Comparison of ENCODE assay signal across 9 mouse cellular contexts in genomic region chr17:56304718-56305117, GRCm38 (mm10). TPM values are rescaled to one million over a fixed set of nuclear protein-coding genes. Genes with fewer than 3 reads are reported as not detected.
DNase-seq lines count a peak whose midpoint lies in the region; ATAC-seq and TF ChIP-seq lines count a peak whose summit lies in the region.
"Had no signal": no experiment of that assay in that cellular context is flagged by ENCODE, and none has a peak within 500 bp of the region (broad histone marks: within the 10 kb centered on the region; RNA-seq: fewer than 3 reads in every experiment).

No protein-coding gene starts in this region.

- DNase-seq in lung, embryonic 14.5 days, result no peak
- DNase-seq in lung, postnatal 36 days, result no peak
- no peak for DNase-seq in embryonic facial prominence, embryonic 14.5 days (ENCODE audit: low spot score)
- peak; percentile 48 for DNase-seq in limb, embryonic 10.5 days (ENCODE audit: low spot score)
- no peak for DNase-seq in gastrocnemius, adult 18-20 months (ENCODE audit: low spot score)
- DNase-seq in cerebellum, postnatal 14 days, result no peak
- DNase-seq in layer of hippocampus, postnatal 25 days (ENCODE audit: extremely low spot score in 1 of 2, low spot score in 1 of 2), result no peak

- peak overlapping the region; percentile 84 for H3K4me3 ChIP-seq in lung, embryonic 14.5 days (ENCODE audit: low read depth, low read length)
- H3K4me3 ChIP-seq in embryonic facial prominence, embryonic 14.5 days (ENCODE audit: low read depth, low read length), result peak overlapping the region; percentile 76
- H3K4me3 ChIP-seq in limb, embryonic 10.5 days, result peak overlapping the region; percentile 83
- peak overlapping the region; percentile 61 for H3K4me3 ChIP-seq in neural tube, embryonic 14.5 days (ENCODE audit: low read depth, low read length)

- TF ChIP-seq CTCF in lung, embryonic 14.5 days (IDR thresholded peaks at IDR 0.05; ENCODE audit: low read depth), result no peak

- H3K9ac ChIP-seq in lung, embryonic 14.5 days, result peak overlapping the region; percentile 86
- H3K9ac ChIP-seq in embryonic facial prominence, embryonic 14.5 days (ENCODE audit: low read depth, low read length), result peak overlapping the region; percentile 77
- 0 out of 2 replicates have a peak overlapping the region, but pooled peaks have one; percentile 44 for H3K9ac ChIP-seq in neural tube, embryonic 14.5 days (replicated peaks; ENCODE audit: low read depth, low read length)

- WGBS in lung, embryonic 14.5 days, result 4% methylated on average over 11 of the region's 11 CpGs
- WGBS in embryonic facial prominence, embryonic 14.5 days, result 6% methylated on average over 11 of the region's 11 CpGs
- WGBS in limb, embryonic 10.5 days, result 10% methylated on average over 11 of the region's 11 CpGs
- 8% methylated on average over 11 of the region's 11 CpGs for WGBS in neural tube, embryonic 14.5 days

- H3K36me3 ChIP-seq in lung, embryonic 14.5 days (ENCODE audit: insufficient read depth), result peaks cover 47% of the 10 kb centered on the region
- H3K36me3 ChIP-seq in embryonic facial prominence, embryonic 14.5 days (ENCODE audit: control insufficient read depth, insufficient read depth, low read length), result peaks cover 40% of the 10 kb centered on the region
- peaks cover 52% of the 10 kb centered on the region for H3K36me3 ChIP-seq in limb, embryonic 10.5 days
- H3K36me3 ChIP-seq in neural tube, embryonic 14.5 days (ENCODE audit: control insufficient read depth, insufficient read depth, low read length), result no peaks in the 10 kb centered on the region

- H3K27me3 ChIP-seq in lung, embryonic 14.5 days (ENCODE audit: insufficient read depth, low read length), result no peaks in the 10 kb centered on the region
- H3K27me3 ChIP-seq in embryonic facial prominence, embryonic 14.5 days (replicated peaks; ENCODE audit: control insufficient read depth, insufficient read depth, low read length), result no peaks in the 10 kb centered on the region
- no peaks in the 10 kb centered on the region for H3K27me3 ChIP-seq in limb, embryonic 10.5 days (ENCODE audit: low read depth, poor library complexity, severe bottlenecking)
- H3K27me3 ChIP-seq in neural tube, embryonic 14.5 days (ENCODE audit: control insufficient read depth, insufficient read depth, low read length), result no peaks in the 10 kb centered on the region

- H3K4me2 ChIP-seq in lung, embryonic 14.5 days, result peak overlapping the region; percentile 99
- peak overlapping the region; percentile 100 for H3K4me2 ChIP-seq in embryonic facial prominence, embryonic 14.5 days (ENCODE audit: low read depth, low read length)
- H3K4me2 ChIP-seq in neural tube, embryonic 14.5 days (ENCODE audit: low read depth, low read length), result peak overlapping the region; percentile 75

- no peaks in the 10 kb centered on the region for H3K9me3 ChIP-seq in lung, embryonic 14.5 days (ENCODE audit: low read depth, low read length)
- H3K9me3 ChIP-seq in embryonic facial prominence, embryonic 14.5 days (ENCODE audit: control insufficient read depth, low read length), result no peaks in the 10 kb centered on the region
- no peaks in the 10 kb centered on the region for H3K9me3 ChIP-seq in limb, embryonic 10.5 days (replicated peaks)
- no peaks in the 10 kb centered on the region for H3K9me3 ChIP-seq in neural tube, embryonic 14.5 days (ENCODE audit: control insufficient read depth, low read length)

- H3K27ac ChIP-seq in lung, embryonic 14.5 days (ENCODE audit: low read depth), result peak overlapping the region; percentile 63
- no peak overlapping the region for H3K27ac ChIP-seq in embryonic facial prominence, embryonic 14.5 days (replicated peaks; ENCODE audit: low read depth, low read length)
- H3K27ac ChIP-seq in limb, embryonic 10.5 days, result peak overlapping the region; percentile 97
- no peak overlapping the region for H3K27ac ChIP-seq in neural tube, embryonic 14.5 days (ENCODE audit: low read depth, low read length)

- H3K4me1 ChIP-seq in lung, embryonic 14.5 days (ENCODE audit: insufficient read depth), result peaks cover 16% of the 10 kb centered on the region; the same call in 1 of the 2 replicates
- peaks cover 23% of the 10 kb centered on the region for H3K4me1 ChIP-seq in embryonic facial prominence, embryonic 14.5 days (ENCODE audit: control insufficient read depth, insufficient read depth, low read length)
- peaks cover 50% of the 10 kb centered on the region for H3K4me1 ChIP-seq in limb, embryonic 10.5 days
- H3K4me1 ChIP-seq in neural tube, embryonic 14.5 days (ENCODE audit: control insufficient read depth, insufficient read depth, low read length), result peaks cover 9% of the 10 kb centered on the region; the same call in 1 of the 2 replicates

- ATAC-seq in lung, embryonic 14.5 days (ENCODE audit: insufficient read depth), result no peak
- ATAC-seq in embryonic facial prominence, embryonic 14.5 days (ENCODE audit: low read depth), result no peak
- no peak for ATAC-seq in neural tube, embryonic 14.5 days (ENCODE audit: low read depth)

RNA-seq across cellular contexts. Expression of gene Uhrf1, which starts 1.6 kb away (rescaled TPM):
- polyA plus RNA-seq in lung, embryonic 14.5 days (2014; fragmentation: Nextera tagmentation; extraction: Ambion mirVana), result 137 and 147 TPM in 2 replicates
- polyA plus RNA-seq in embryonic facial prominence, embryonic 14.5 days (2014; fragmentation: Nextera tagmentation; extraction: Ambion mirVana), result 74.8 and 90.9 TPM in 2 replicates
- polyA plus RNA-seq in limb, embryonic 10.5 days (2016; fragmentation: Nextera tagmentation; extraction: Ambion mirVana), result 316 and 336 TPM in 2 replicates
- 5.7 and 9.4 TPM in 2 replicates for polyA plus RNA-seq in neural tube, embryonic 14.5 days (2014; fragmentation: Nextera tagmentation; extraction: Ambion mirVana)
- total RNA-seq in gastrocnemius, adult 18-20 months (2021), result under 1 TPM; 0.19 to 0.23 TPM
- 1 to 10 TPM; 1.7 to 2.0 TPM for total RNA-seq in layer of hippocampus, postnatal 25 days (2021)

RNA-seq across cellular contexts. Expression of gene Arrdc5, which starts 4.6 kb away (rescaled TPM):
- polyA plus RNA-seq in lung, embryonic 14.5 days (2014; fragmentation: Nextera tagmentation; extraction: Ambion mirVana), result not detected in 2 replicates
- not detected in 2 replicates for polyA plus RNA-seq in embryonic facial prominence, embryonic 14.5 days (2014; fragmentation: Nextera tagmentation; extraction: Ambion mirVana)
- polyA plus RNA-seq in limb, embryonic 10.5 days (2016; fragmentation: Nextera tagmentation; extraction: Ambion mirVana), result not detected in 2 replicates
- not detected in 2 replicates for polyA plus RNA-seq in neural tube, embryonic 14.5 days (2014; fragmentation: Nextera tagmentation; extraction: Ambion mirVana)
- not detected for total RNA-seq in gastrocnemius, adult 18-20 months (2021)
- not detected for total RNA-seq in layer of hippocampus, postnatal 25 days (2021)
- total RNA-seq: gastrocnemius, adult 8-10 months had no signal

RNA-seq across cellular contexts. Expression of gene Plin3, which starts 12.0 kb away (rescaled TPM):
- 69.7 and 71.0 TPM in 2 replicates for polyA plus RNA-seq in lung, embryonic 14.5 days (2014; fragmentation: Nextera tagmentation; extraction: Ambion mirVana)
- 76.9 and 88.4 TPM in 2 replicates for polyA plus RNA-seq in embryonic facial prominence, embryonic 14.5 days (2014; fragmentation: Nextera tagmentation; extraction: Ambion mirVana)
- polyA plus RNA-seq in limb, embryonic 10.5 days (2016; fragmentation: Nextera tagmentation; extraction: Ambion mirVana), result 78.2 and 89.7 TPM in 2 replicates
- polyA plus RNA-seq in neural tube, embryonic 14.5 days (2014; fragmentation: Nextera tagmentation; extraction: Ambion mirVana), result 6.9 and 13.2 TPM in 2 replicates
- total RNA-seq in gastrocnemius, adult 18-20 months (2021), result 10 to 100 TPM; 32.4 to 50.3 TPM
- total RNA-seq in layer of hippocampus, postnatal 25 days (2021), result 10 to 100 TPM; 14.6 to 16.7 TPM

RNA-seq across cellular contexts. Expression of gene Kdm4b, which starts 21.1 kb away (rescaled TPM):
- polyA plus RNA-seq in lung, embryonic 14.5 days (2014; fragmentation: Nextera tagmentation; extraction: Ambion mirVana), result 31.3 and 36.7 TPM in 2 replicates
- polyA plus RNA-seq in embryonic facial prominence, embryonic 14.5 days (2014; fragmentation: Nextera tagmentation; extraction: Ambion mirVana), result 29.1 and 32.3 TPM in 2 replicates
- 37.7 and 46.8 TPM in 2 replicates for polyA plus RNA-seq in limb, embryonic 10.5 days (2016; fragmentation: Nextera tagmentation; extraction: Ambion mirVana)
- polyA plus RNA-seq in neural tube, embryonic 14.5 days (2014; fragmentation: Nextera tagmentation; extraction: Ambion mirVana), result 58.6 and 66.1 TPM in 2 replicates
- 10 to 100 TPM; 20.1 to 23.1 TPM for total RNA-seq in gastrocnemius, adult 18-20 months (2021)
- total RNA-seq in layer of hippocampus, postnatal 25 days (2021), result 10 to 100 TPM; 92.0 to 93.4 TPM

RNA-seq across cellular contexts. Expression of gene Ticam1, which starts 28.1 kb away (rescaled TPM):
- polyA plus RNA-seq in lung, embryonic 14.5 days (2014; fragmentation: Nextera tagmentation; extraction: Ambion mirVana), result 4.5 and 4.9 TPM in 2 replicates
- polyA plus RNA-seq in embryonic facial prominence, embryonic 14.5 days (2014; fragmentation: Nextera tagmentation; extraction: Ambion mirVana), result 6.9 and 8.1 TPM in 2 replicates
- 3.0 TPM in 2 replicates for polyA plus RNA-seq in limb, embryonic 10.5 days (2016; fragmentation: Nextera tagmentation; extraction: Ambion mirVana)
- 0.92 and 1.7 TPM in 2 replicates for polyA plus RNA-seq in neural tube, embryonic 14.5 days (2014; fragmentation: Nextera tagmentation; extraction: Ambion mirVana)
- 1 to 10 TPM; 2.0 to 2.5 TPM for total RNA-seq in gastrocnemius, adult 18-20 months (2021)
- total RNA-seq in layer of hippocampus, postnatal 25 days (2021), result 1 to 10 TPM; 5.5 to 6.0 TPM

Comparison
In these comparisons a context has a peak if more than half of its experiments do, and no peak if none do; other contexts are left out.
1. H3K27ac ChIP-seq: peak in lung, embryonic 14.5 days (single experiment) and limb, embryonic 10.5 days (single experiment); none in embryonic facial prominence, embryonic 14.5 days (single experiment) and neural tube, embryonic 14.5 days (single experiment).
2. Peak in every context shown above with its lines, with median percentiles within 50 percentile points of each other: H3K4me2 ChIP-seq, H3K4me3 ChIP-seq and H3K9ac ChIP-seq.